Mouse (Mus musculus) embryonic facial prominence, embryonic 12.5 days (tissue): ENCODE results near the gene Dnajb2. TPM values are rescaled to one million over a fixed set of nuclear protein-coding genes. Genes with fewer than 3 reads are reported as not detected.
A peak's percentile ranks its signal among the peaks of the same experiment; 100 is the strongest.

ENCODE experiments used
- ATAC-seq: fragments of 200-750 bp; cut with Nextera tagmentation; 2 replicates; pipeline ENCODE4 v1.8.0; 2017; ENCODE audit not compliant: insufficient number of reproducible peaks, insufficient read depth, low FRiP score, low TSS enrichment
- H3K27ac ChIP-seq: fragments of 300-500 bp; sonication (generic); 2 replicates; pipeline ENCODE4 v1.5.1; 2016; ENCODE audit warnings: mild to moderate bottlenecking
- H3K27me3 ChIP-seq: fragments of 300-500 bp; sonication (generic); 2 replicates; pipeline ENCODE4 v1.6.1; 2016; ENCODE audit warnings: mild to moderate bottlenecking, moderate library complexity
- H3K36me3 ChIP-seq: fragments of 300-500 bp; sonication (generic); 2 replicates; pipeline ENCODE4 v1.6.1; 2016; ENCODE audit warnings: mild to moderate bottlenecking
- H3K4me1 ChIP-seq: fragments of 300-500 bp; sonication (generic); 2 replicates; pipeline ENCODE4 v1.6.1; 2016
- H3K4me2 ChIP-seq: fragments of 300-500 bp; sonication (generic); replicated peaks from 2 replicates; pipeline ENCODE4 v1.6.1; 2016; ENCODE audit warnings: mild to moderate bottlenecking, moderate library complexity
- H3K4me3 ChIP-seq: fragments of 300-500 bp; sonication (generic); 2 replicates; pipeline ENCODE4 v1.5.1; 2016; ENCODE audit warnings: mild to moderate bottlenecking
- H3K9ac ChIP-seq: fragments of 300-500 bp; sonication (generic); 2 replicates; pipeline ENCODE4 v1.6.1; 2016; ENCODE audit warnings: mild to moderate bottlenecking, moderate library complexity
- H3K9me3 ChIP-seq: fragments of 300-500 bp; sonication (generic); 2 replicates; pipeline ENCODE4 v1.6.1; 2016; ENCODE audit warnings: mild to moderate bottlenecking, moderate library complexity
- WGBS: fragments of 180-500 bp; shearing (Covaris S2); methylation state at CpG from one replicate; pipeline ENCODE4 v1.1.7; 2016; 5-methylcytosine and 5-hydroxymethylcytosine counted together
- polyA plus RNA-seq: library from polyadenylated mRNA; unstranded; fragments of >200 nt; fragmentation: Nextera tagmentation; extraction: Ambion mirVana; gene quantifications from 2 replicates; pipeline ENCODE4 v1.2.1, GENCODE M21; 2016

The Dnajb2 gene
- polyA plus RNA-seq, 1 experiment from 2014 or later: 45.0 TPM

DNA sequence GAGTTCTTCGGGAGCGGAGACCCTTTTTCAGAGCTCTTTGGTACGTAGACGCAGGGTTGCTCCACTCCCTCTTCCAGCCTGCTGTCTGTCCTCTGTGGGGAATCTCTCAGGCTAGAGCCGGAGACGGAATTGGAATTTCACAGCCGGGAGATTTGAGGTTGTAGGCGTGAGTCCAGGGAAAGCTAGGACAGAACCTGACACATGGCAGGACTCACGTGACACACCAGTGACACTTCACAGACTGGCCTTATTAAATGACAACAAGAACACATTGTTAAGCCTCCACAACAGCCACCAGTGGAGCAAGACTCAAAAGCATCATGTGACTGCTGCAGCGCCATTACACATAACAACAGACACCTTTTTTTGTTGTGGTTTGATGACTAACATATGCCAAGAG lies 3.4 kb downstream of the Dnajb2 start:
- WGBS: 87% methylated on average over 10 of the region's 10 CpGs
- H3K4me2 ChIP-seq: no peak overlapping the region
- no peak for ATAC-seq
- H3K9me3 ChIP-seq: no peaks in the 10 kb centered on the region
- H3K4me1 ChIP-seq: peaks cover 10% of the 10 kb centered on the region; the same call in 1 of the 2 replicates
- H3K9ac ChIP-seq: no peak overlapping the region
- H3K4me3 ChIP-seq: no peak overlapping the region
- H3K27ac ChIP-seq: no peak overlapping the region
- H3K27me3 ChIP-seq: no peaks in the 10 kb centered on the region
- H3K36me3 ChIP-seq: peaks cover 31% of the 10 kb centered on the region; the same call in 1 of the 2 replicates

- Histone ChIP-seq H3K27ac (no peak overlapping the region), H3K36me3 (peaks cover 31% of the 10 kb centered on the region; the same call in 1 of the 2 replicates), H3K4me3 (no peak overlapping the region), H3K4me2 (no peak overlapping the region), H3K9me3 (no peaks in the 10 kb centered on the region), H3K4me1 (peaks cover 9% of the 10 kb centered on the region; the same call in 1 of the 2 replicates), H3K9ac (no peak overlapping the region; the same call in 1 of the 2 replicates), H3K27me3 (no peaks in the 10 kb centered on the region)
- no peak for ATAC-seq
- WGBS: 90% methylated on average over 14 of the region's 14 CpGs
Observed at GRCm38 (mm10) chr1:75243411-75243810, 7.2 kb downstream of the Dnajb2 start.

DNA sequence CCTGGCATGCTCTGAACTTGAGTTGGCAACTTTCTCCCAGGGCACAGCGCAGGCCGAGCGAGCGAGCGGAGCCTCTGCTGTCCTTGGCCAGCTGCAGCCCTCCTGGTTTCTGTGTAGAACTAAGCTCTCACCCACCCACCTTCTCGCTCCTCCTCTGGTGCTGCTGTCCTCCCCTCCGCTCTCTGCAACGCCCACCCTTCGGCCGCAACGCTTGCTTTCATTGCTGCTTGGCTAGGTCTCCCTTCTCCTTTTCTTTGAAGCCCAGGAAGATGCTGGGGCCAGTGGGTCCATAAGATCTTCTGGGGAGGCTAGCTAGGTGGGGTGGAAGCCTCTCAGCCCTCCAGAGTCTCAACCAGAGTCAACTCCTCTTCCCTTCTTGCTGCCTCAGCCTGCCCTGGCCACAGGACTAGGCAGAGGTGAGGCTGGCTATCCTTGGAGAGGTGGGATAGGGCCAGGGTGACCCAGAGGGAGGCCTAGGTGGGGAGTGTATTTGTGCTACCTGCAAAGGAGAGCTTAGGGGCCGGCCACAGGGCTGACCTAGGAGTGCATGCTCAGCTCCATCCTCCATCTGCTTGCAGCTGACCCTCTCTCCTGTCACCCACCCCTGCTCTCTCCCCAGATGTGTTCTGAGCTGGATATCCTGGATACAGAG lies 8.1 kb downstream of the Dnajb2 start:
- H3K9ac ChIP-seq: no peak overlapping the region
- no peak overlapping the region for H3K4me2 ChIP-seq
- no peak for ATAC-seq
- H3K9me3 ChIP-seq: no peaks in the 10 kb centered on the region
- 89% methylated on average over 12 of the region's 12 CpGs for WGBS
- no peak overlapping the region for H3K27ac ChIP-seq
- no peaks in the 10 kb centered on the region for H3K27me3 ChIP-seq
- peaks cover 31% of the 10 kb centered on the region; the same call in 1 of the 2 replicates for H3K36me3 ChIP-seq
- H3K4me3 ChIP-seq: no peak overlapping the region
- peaks cover 9% of the 10 kb centered on the region; the same call in 1 of the 2 replicates for H3K4me1 ChIP-seq

DNA sequence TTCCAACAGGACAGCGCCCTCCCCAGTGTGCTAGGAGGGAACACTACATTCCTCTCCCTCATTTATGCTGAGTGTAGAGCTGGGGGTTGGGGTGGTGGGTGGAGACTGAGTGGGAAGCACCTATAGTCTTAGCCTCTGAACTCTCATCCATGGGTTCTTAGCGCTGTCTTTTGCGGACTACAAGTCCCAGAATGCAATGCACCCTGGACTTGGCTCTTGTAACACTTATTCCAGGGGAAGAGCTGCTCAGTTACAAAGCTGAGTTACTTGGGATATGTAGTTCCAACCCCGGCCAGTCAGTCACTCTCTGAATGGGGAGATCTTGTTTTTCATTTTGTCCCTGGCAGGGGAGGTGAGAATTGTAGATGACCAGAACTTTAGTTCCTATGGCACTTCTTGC lies 8.6 kb downstream of the Dnajb2 start:
- no peak for ATAC-seq
- peaks cover 28% of the 10 kb centered on the region; the same call in 1 of the 2 replicates for H3K36me3 ChIP-seq
- 15% methylated on average over 4 of the region's 4 CpGs for WGBS

GRCm38 (mm10) chr1:75247071-75247930 lies 11.1 kb downstream of the Dnajb2 start:
- 76% methylated on average over 16 of the region's 16 CpGs for WGBS

More for the DNA sequence above, 8.6 kb downstream of the Dnajb2 start:
- peaks cover 9% of the 10 kb centered on the region; the same call in 1 of the 2 replicates for H3K4me1 ChIP-seq
- no peak overlapping the region for H3K9ac ChIP-seq
- H3K27ac ChIP-seq: no peak overlapping the region
- H3K9me3 ChIP-seq: no peaks in the 10 kb centered on the region
- no peaks in the 10 kb centered on the region for H3K27me3 ChIP-seq
- H3K4me3 ChIP-seq: no peak overlapping the region
- H3K4me2 ChIP-seq: no peak overlapping the region

DNA sequence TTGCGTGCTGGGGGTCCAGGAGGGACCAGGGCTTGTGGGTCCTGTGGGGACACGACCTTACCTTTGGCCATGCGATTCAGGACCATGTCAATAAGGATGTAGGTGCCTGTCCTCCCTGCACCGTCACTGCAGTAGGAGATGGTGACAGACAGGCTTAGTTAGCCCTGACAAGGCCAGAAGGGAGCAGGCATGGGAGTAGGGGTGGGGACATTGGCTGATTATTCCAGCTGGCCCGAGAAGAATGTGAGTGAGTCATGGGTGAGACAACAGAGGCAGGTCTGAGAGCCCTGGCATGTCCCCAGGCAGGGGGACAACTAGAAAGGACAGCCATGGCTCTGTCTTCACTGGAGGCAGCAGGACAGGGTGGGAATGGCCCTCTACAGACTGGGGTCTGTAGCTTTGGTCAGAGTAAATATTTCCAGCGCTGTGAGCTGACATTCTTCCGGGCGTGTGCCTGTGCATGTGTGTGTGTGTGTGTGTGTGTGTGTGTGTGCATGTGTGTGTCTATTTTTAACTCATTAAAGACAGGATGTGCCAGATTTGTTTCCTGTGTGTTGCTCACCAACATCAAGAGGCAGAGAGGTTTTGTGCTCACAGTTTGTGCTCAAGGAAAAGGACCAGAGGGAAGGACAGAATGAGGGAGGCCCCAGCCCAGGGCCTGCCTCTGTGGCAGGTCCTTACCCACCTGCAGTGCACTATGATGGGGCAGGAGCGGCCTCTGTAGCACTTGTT lies 12.0 kb downstream of the Dnajb2 start:
- no peak overlapping the region for H3K4me2 ChIP-seq
- no peak for ATAC-seq
- H3K4me1 ChIP-seq: peaks cover 20% of the 10 kb centered on the region; the same call in 1 of the 2 replicates
- H3K27ac ChIP-seq: no peak overlapping the region
- H3K9me3 ChIP-seq: no peaks in the 10 kb centered on the region
- no peak overlapping the region for H3K4me3 ChIP-seq
- no peak overlapping the region for H3K9ac ChIP-seq
- 0 out of 2 replicates have a peak, but pooled peaks cover 4% of the 10 kb centered on the region for H3K27me3 ChIP-seq
- 44% methylated on average over 9 of the region's 9 CpGs for WGBS
- 0 out of 2 replicates have a peak, but pooled peaks cover 8% of the 10 kb centered on the region for H3K36me3 ChIP-seq

More at GRCm38 (mm10) chr1:75247071-75247930, 11.1 kb downstream of the Dnajb2 start:
- peaks cover 20% of the 10 kb centered on the region; the same call in 1 of the 2 replicates for H3K4me1 ChIP-seq
- 0 out of 2 replicates have a peak, but pooled peaks cover 12% of the 10 kb centered on the region for H3K36me3 ChIP-seq
- no peak for ATAC-seq
- 0 out of 2 replicates have a peak, but pooled peaks cover 2% of the 10 kb centered on the region for H3K27me3 ChIP-seq
- H3K9me3 ChIP-seq: no peaks in the 10 kb centered on the region
- H3K4me2 ChIP-seq: no peak overlapping the region
- H3K9ac ChIP-seq: no peak overlapping the region
- no peak overlapping the region for H3K27ac ChIP-seq
- no peak overlapping the region for H3K4me3 ChIP-seq

- Histone ChIP-seq H3K4me3 (no peak overlapping the region), H3K9me3 (no peaks in the 10 kb centered on the region), H3K4me2 (no peak overlapping the region), H3K4me1 (peaks cover 20% of the 10 kb centered on the region; the same call in 1 of the 2 replicates), H3K9ac (no peak overlapping the region), H3K27me3 (0 out of 2 replicates have a peak, but pooled peaks cover 4% of the 10 kb centered on the region), H3K27ac (no peak overlapping the region), H3K36me3 (no peaks in the 10 kb centered on the region)
- WGBS: 52% methylated on average over 3 of the region's 3 CpGs
- ATAC-seq: no peak
Observed at GRCm38 (mm10) chr1:75250498-75250897, 14.3 kb downstream of the Dnajb2 start.

DNA sequence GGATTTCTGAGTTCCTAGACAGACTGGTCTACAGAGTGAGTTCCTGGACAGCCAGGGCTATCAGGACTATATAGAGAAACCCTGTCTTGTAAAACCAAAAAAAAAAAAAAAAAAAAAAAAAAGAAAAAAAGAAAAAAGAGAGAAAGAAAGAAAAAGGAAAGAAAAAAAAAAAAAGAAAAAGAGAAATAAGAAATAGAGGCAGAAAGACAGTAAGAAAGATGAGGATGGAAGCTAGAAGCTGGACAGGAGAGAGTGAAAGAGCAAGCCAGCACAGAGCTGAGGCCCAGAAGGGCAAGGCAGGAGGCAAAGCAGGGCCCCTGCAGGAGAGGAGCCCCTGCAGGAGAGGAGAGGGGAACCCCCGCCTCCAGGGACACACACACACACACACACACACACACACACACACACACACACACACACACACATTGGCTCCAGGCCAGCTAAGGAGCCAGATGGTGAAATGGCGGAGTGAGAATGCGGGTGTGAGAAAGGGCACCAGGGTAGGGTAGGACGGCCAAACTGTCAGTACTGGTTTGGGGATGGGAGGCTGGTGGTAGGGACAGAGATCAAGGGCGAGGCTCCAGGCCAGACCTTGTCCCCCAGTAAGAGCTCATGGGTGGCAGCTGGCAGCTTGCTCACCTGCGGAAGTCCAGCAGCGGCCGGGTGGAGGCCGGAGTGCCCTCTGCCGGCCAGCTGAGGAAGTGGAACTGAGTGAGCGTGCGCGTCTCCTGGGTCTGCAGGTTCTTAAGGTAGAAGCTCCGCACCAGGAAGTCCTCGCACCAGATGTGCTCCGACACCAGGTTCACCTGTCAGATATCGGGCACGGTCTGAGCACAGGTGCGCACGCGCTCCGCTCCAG lies 15.1 kb downstream of the Dnajb2 start:
- Histone ChIP-seq H3K27me3 (0 out of 2 replicates have a peak, but pooled peaks cover 4% of the 10 kb centered on the region), H3K9me3 (no peaks in the 10 kb centered on the region), H3K36me3 (no peaks in the 10 kb centered on the region), H3K4me3 (0 out of 2 replicates have a peak overlapping the region, but pooled peaks have one; percentile 13), H3K9ac (no peak overlapping the region), H3K27ac (no peak overlapping the region), H3K4me1 (peaks cover 20% of the 10 kb centered on the region; the same call in 1 of the 2 replicates), H3K4me2 (peak overlapping the region; percentile 47)
- ATAC-seq: no peak
- WGBS: 4% methylated on average over 21 of the region's 22 CpGs

DNA sequence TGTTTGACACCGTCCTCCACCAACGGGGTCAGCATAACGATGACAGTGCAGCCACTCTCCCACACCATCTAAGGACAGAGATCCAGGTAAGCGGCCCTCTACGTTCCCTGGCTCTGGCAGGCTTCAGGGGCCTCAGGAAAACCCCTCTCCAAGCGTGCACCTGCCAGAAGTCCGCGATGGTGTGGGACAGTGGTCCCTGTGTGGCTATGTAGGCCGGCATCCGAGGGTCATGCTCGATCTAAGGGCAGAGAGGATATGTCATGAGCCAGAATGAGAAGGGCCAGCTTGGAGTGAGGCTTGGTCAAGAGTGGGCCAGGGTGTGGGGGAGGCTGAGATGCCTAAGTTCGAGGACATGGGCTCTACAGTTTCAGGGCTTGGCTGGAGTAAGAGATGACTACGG lies 16.1 kb downstream of the Dnajb2 start:
- Histone ChIP-seq H3K9ac (no peak overlapping the region), H3K27ac (no peak overlapping the region), H3K36me3 (no peaks in the 10 kb centered on the region), H3K4me2 (no peak overlapping the region), H3K9me3 (no peaks in the 10 kb centered on the region), H3K27me3 (0 out of 2 replicates have a peak, but pooled peaks cover 8% of the 10 kb centered on the region), H3K4me3 (no peak overlapping the region), H3K4me1 (peaks cover 20% of the 10 kb centered on the region; the same call in 1 of the 2 replicates)
- no peak for ATAC-seq
- WGBS: 70% methylated on average over 13 of the region's 13 CpGs

GRCm38 (mm10) chr1:75253029-75253428 lies 16.8 kb downstream of the Dnajb2 start:
- Histone ChIP-seq H3K4me1 (peaks cover 14% of the 10 kb centered on the region; the same call in 1 of the 2 replicates), H3K27me3 (0 out of 2 replicates have a peak, but pooled peaks cover 11% of the 10 kb centered on the region), H3K4me3 (no peak overlapping the region), H3K4me2 (no peak overlapping the region), H3K36me3 (no peaks in the 10 kb centered on the region), H3K27ac (no peak overlapping the region), H3K9me3 (no peaks in the 10 kb centered on the region), H3K9ac (no peak overlapping the region)
- WGBS: 72% methylated on average over 16 of the region's 16 CpGs
- no peak for ATAC-seq
